Mouse (Mus musculus) liver, embryonic 16.5 days (tissue): ENCODE results near the gene Tspoap1. TPM values are rescaled to one million over a fixed set of nuclear protein-coding genes. Genes with fewer than 3 reads are reported as not detected.

ENCODE experiments used
- ATAC-seq: fragments of 200-750 bp; cut with Nextera tagmentation; 2 replicates; pipeline ENCODE4 v1.8.0; 2017; ENCODE audit warnings: low read depth, mild to moderate bottlenecking, moderate number of reproducible peaks, moderate library complexity
- H3K27ac ChIP-seq: fragments of 300-500 bp; sonication (generic); 2 replicates; pipeline ENCODE4 v1.5.1; 2014; ENCODE audit warnings: mild to moderate bottlenecking, low read length
- H3K27me3 ChIP-seq: fragments of 300-500 bp; sonication (generic); 2 replicates; pipeline ENCODE4 v1.6.1; 2014; ENCODE audit warnings: low read depth, low read length, mixed read lengths; ENCODE audit not compliant: control insufficient read depth, insufficient read depth
- H3K36me3 ChIP-seq: fragments of 300-500 bp; sonication (generic); 2 replicates; pipeline ENCODE4 v1.6.1; 2014; ENCODE audit warnings: mild to moderate bottlenecking; ENCODE audit not compliant: control insufficient read depth, insufficient read depth
- H3K4me1 ChIP-seq: fragments of 300-500 bp; sonication (generic); 2 replicates; pipeline ENCODE4 v1.6.1; 2014; ENCODE audit warnings: low read depth, low read length, mixed read lengths; ENCODE audit not compliant: control insufficient read depth
- H3K4me2 ChIP-seq: fragments of 300-500 bp; sonication (generic); 2 replicates; pipeline ENCODE4 v1.6.1; 2014; ENCODE audit warnings: low read depth, low read length, mixed read lengths
- H3K4me3 ChIP-seq: fragments of 300-500 bp; sonication (generic); 2 replicates; pipeline ENCODE4 v1.5.1; 2014; ENCODE audit warnings: low read depth, mild to moderate bottlenecking, low read length
- H3K9ac ChIP-seq: fragments of 300-500 bp; sonication (generic); 2 replicates; pipeline ENCODE4 v1.6.1; 2014; ENCODE audit warnings: low read depth, low read length
- H3K9me3 ChIP-seq: fragments of 300-500 bp; sonication (generic); replicated peaks from 2 replicates; pipeline ENCODE4 v1.6.1; 2016; ENCODE audit warnings: low read length; ENCODE audit not compliant: control insufficient read depth
- WGBS: fragments of 180-500 bp; shearing (Covaris S2); extraction: QIAGEN DNeasy Blood & Tissue Kit; methylation state at CpG from one replicate; pipeline ENCODE4 v1.1.7; 2014; ENCODE audit not compliant: insufficient replicate concordance; 5-methylcytosine and 5-hydroxymethylcytosine counted together
- polyA plus RNA-seq: library from polyadenylated mRNA; unstranded; fragments of >200 nt; fragmentation: Nextera tagmentation; extraction: Ambion mirVana; gene quantifications from 2 replicates; pipeline ENCODE4 v1.2.1, GENCODE M21; 2015

Tspoap1 gene
- polyA plus RNA-seq, 1 experiment from 2014 or later, result 2.7 TPM

DNA sequence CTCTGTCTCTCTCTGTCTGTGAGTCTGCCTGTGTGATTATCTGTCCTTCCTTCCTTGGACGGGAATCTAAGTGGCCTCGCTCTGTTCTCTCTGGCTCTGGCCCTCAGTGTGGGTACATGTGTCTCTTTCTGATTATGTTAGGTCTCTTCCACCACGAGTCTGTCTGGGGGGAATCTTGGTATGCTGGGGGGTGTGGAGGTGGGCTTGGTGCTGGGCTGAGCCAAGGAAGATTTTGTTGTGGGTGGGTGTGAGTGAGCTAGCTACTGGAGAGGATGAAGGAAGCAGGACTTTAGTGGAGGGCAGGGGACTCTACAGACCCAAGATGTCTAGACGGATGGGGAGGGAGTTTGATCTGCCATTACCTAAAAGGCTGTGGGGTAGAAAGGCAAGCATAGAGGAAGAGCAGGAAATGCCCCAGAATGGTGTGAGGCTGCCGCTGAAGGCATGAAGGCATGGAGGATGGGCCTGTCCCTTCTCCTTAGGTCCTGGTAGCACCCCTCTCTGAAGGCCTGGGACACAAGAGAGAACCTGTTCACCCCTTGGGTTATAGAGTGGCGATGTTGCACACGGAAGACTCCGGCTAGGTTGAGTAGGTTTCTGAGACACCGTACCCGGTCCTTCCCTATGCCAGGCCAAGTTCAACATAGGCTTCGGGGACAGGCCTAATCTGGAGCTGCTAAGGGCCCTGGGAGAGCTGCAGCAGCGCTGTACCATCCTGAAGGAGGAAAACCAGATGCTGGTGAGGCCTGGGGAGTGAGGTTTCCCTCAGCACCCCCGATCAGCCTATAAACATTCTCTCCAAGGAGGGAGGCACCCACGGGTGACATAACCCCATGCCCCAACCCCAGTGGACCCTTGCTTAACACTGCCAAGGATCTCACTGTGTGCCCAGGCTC, 1.7 kb downstream of the Tspoap1 start:
- no peaks in the 10 kb centered on the region for H3K9me3 ChIP-seq
- H3K36me3 ChIP-seq, result peaks cover 9% of the 10 kb centered on the region
- peaks cover 22% of the 10 kb centered on the region for H3K4me1 ChIP-seq
- no peak overlapping the region for H3K27ac ChIP-seq
- ATAC-seq, result no peak
- no peak overlapping the region for H3K4me2 ChIP-seq
- no peak overlapping the region for H3K9ac ChIP-seq
- WGBS, result 59% methylated on average over 14 of the region's 14 CpGs
- peaks cover 57% of the 10 kb centered on the region for H3K27me3 ChIP-seq
- H3K4me3 ChIP-seq, result no peak overlapping the region

GRCm38 (mm10) chr11:87762702-87763385, 2.5 kb downstream of the Tspoap1 start:
- 63% methylated on average over 12 of the region's 12 CpGs for WGBS
- H3K4me1 ChIP-seq, result peaks cover 22% of the 10 kb centered on the region
- H3K4me3 ChIP-seq, result no peak overlapping the region
- H3K9me3 ChIP-seq, result no peaks in the 10 kb centered on the region
- no peak overlapping the region for H3K27ac ChIP-seq
- ATAC-seq, result no peak
- no peak overlapping the region for H3K9ac ChIP-seq
- peaks cover 4% of the 10 kb centered on the region for H3K36me3 ChIP-seq
- 0 out of 2 replicates have a peak overlapping the region, but pooled peaks have one; percentile 58 for H3K4me2 ChIP-seq
- peaks cover 57% of the 10 kb centered on the region for H3K27me3 ChIP-seq

- Histone ChIP-seq H3K27me3 (peaks cover 57% of the 10 kb centered on the region), H3K36me3 (no peaks in the 10 kb centered on the region), H3K27ac (no peak overlapping the region), H3K4me3 (peak overlapping the region; percentile 48), H3K4me1 (peaks cover 18% of the 10 kb centered on the region), H3K4me2 (peak overlapping the region; percentile 58), H3K9ac (no peak overlapping the region; the same call in 1 of the 2 replicates), H3K9me3 (no peaks in the 10 kb centered on the region)
- 31% methylated on average over 17 of the region's 17 CpGs for WGBS
- no peak for ATAC-seq
Observed at GRCm38 (mm10) chr11:87763511-87763987, 3.2 kb downstream of the Tspoap1 start.

DNA sequence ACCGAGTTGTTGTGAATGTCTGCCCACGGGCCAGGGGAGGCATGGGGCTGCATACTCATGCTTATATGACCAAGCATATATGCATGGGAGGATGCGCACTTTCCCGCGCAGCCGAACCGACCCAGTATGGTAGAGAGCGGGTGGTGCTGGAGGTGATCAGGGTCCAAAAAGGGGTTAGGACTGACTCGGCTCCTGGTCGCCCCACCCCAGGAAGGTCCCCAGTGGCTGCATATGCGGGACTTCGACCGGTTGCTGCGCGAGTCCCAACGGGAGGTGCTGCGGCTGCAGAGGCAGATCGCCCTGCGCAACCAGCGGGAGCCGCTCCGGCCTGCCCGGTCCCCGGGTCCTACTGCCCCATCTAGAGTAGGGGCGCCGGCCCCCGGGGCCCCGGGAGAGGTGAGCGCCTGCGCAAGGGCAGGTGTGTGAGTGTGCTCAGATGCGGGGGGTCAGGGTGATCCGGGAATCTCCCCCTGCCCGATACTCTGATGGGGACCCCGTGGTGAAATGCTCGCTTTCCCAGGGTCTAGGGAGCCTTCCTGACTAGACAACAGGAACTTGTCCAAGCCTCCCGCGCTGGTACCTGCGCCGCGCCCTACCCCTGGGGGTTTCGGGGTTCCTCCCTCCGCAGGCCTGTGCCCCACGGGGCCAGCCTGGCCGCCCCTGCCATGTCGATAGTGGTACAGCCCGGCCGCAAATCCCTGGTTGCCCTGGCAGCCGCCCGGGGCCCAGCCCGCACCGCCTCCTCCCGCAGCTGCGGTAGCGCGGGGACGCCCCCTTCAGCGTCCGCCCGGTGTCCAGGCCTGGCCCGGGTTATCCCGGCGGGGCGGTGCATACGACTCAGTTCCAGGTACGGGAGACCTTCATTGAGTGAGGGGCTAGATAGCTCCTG, 3.9 kb downstream of the Tspoap1 start:
- ATAC-seq, result no peak
- Histone ChIP-seq H3K9me3 (no peaks in the 10 kb centered on the region), H3K36me3 (no peaks in the 10 kb centered on the region), H3K4me2 (peak overlapping the region; percentile 58), H3K4me1 (peaks cover 20% of the 10 kb centered on the region), H3K27ac (no peak overlapping the region), H3K27me3 (peaks cover 57% of the 10 kb centered on the region), H3K4me3 (peak overlapping the region; percentile 48), H3K9ac (peak overlapping the region; percentile 22)
- WGBS, result 4% methylated on average over 65 of the region's 65 CpGs

DNA sequence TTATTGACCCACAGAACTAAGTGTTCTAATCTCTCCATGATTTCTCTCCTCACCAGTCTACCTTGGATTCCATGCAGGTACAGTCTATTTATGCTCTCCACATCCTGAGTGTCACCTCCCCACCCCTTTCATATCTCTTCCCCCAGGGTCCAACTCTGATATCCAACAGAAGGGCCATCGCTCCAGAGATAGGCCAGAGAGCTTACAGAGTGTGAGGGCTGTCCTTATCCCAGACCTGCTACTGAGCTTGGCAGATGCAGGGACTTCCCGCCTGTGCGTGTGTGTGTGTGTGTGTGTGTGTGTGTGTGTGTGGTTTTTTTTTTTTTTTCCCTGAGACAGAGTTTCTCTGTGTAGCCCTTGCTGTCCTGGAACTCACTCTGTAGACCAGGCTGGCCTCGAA, 8.4 kb downstream of the Tspoap1 start:
- H3K36me3 ChIP-seq, result no peaks in the 10 kb centered on the region
- H3K9ac ChIP-seq, result no peak overlapping the region
- peaks cover 23% of the 10 kb centered on the region for H3K27me3 ChIP-seq
- H3K9me3 ChIP-seq, result no peaks in the 10 kb centered on the region
- WGBS, result 48% methylated on average over 4 of the region's 4 CpGs
- peaks cover 10% of the 10 kb centered on the region for H3K4me1 ChIP-seq
- H3K27ac ChIP-seq, result no peak overlapping the region
- no peak overlapping the region for H3K4me2 ChIP-seq
- ATAC-seq, result no peak
- no peak overlapping the region for H3K4me3 ChIP-seq

DNA sequence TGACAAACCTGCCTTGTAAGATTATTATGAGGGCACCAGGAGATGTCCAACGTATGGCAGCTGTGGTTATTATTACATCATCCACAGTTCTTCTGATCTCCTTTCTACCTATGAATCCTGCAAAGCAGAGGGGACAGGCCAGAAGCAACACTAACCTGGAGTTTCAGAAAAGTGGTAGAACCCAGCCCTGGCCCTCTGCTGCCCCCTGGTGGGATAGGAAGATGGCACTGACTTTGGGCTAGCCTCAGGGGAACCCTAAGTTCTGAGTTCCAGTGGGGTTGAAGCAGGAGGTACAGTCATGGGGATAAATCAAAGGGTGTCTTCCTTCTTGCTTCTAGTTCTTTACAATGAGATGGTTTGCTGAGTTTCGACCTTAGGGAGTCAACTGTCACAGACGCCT, 10.6 kb downstream of the Tspoap1 start:
- Histone ChIP-seq H3K9ac (no peak overlapping the region), H3K4me1 (peaks cover 3% of the 10 kb centered on the region; the same call in 1 of the 2 replicates), H3K27me3 (peaks cover under 1% of the 10 kb centered on the region; the same call in 1 of the 2 replicates), H3K36me3 (no peaks in the 10 kb centered on the region), H3K4me2 (no peak overlapping the region), H3K9me3 (no peaks in the 10 kb centered on the region), H3K27ac (no peak overlapping the region), H3K4me3 (no peak overlapping the region)
- WGBS, result 30% methylated on average over 3 of the region's 3 CpGs
- ATAC-seq, result peak; percentile 47; the same call in 1 of the 2 replicates

GRCm38 (mm10) chr11:87772354-87772753, 12.0 kb downstream of the Tspoap1 start:
- no peaks in the 10 kb centered on the region; the same call in 1 of the 2 replicates for H3K27me3 ChIP-seq
- no peaks in the 10 kb centered on the region for H3K36me3 ChIP-seq
- H3K9me3 ChIP-seq, result no peaks in the 10 kb centered on the region
- H3K4me1 ChIP-seq, result peaks cover 3% of the 10 kb centered on the region; the same call in 1 of the 2 replicates
- no peak overlapping the region for H3K4me2 ChIP-seq
- no peak overlapping the region for H3K27ac ChIP-seq
- no peak overlapping the region for H3K9ac ChIP-seq
- WGBS, result 80% methylated on average over 3 of the region's 3 CpGs
- ATAC-seq, result no peak
- no peak overlapping the region for H3K4me3 ChIP-seq

- Histone ChIP-seq H3K36me3 (no peaks in the 10 kb centered on the region), H3K27ac (no peak overlapping the region), H3K9ac (no peak overlapping the region), H3K4me3 (peak overlapping the region; percentile 20), H3K4me2 (peak overlapping the region; percentile 54), H3K9me3 (no peaks in the 10 kb centered on the region), H3K27me3 (no peaks in the 10 kb centered on the region; the same call in 1 of the 2 replicates), H3K4me1 (peaks cover 9% of the 10 kb centered on the region)
- WGBS, result 28% methylated on average over 29 of the region's 32 CpGs
- peak; percentile 72 for ATAC-seq
Observed at GRCm38 (mm10) chr11:87778100-87778765, 17.9 kb downstream of the Tspoap1 start.
